Mouse (Mus musculus) embryonic facial prominence, embryonic 10.5 days (tissue): ENCODE data around the gene Cpa1. TPM values are rescaled to one million over a fixed set of nuclear protein-coding genes. Genes with fewer than 3 reads are reported as not detected.

Experiments used
- DNase-seq: peaks from one replicate; pipeline ENCODE4 v3.0.0-alpha.2; 2017; ENCODE audit warnings: low spot score
- H3K27ac ChIP-seq: fragments of 300-500 bp; sonication (generic); replicated peaks from 2 replicates; pipeline ENCODE4 v1.5.1; 2016; ENCODE audit warnings: mild to moderate bottlenecking
- H3K27me3 ChIP-seq: fragments of 300-500 bp; sonication (generic); replicated peaks from 2 replicates; pipeline ENCODE4 v1.6.1; 2016; ENCODE audit warnings: low read depth, mild to moderate bottlenecking; ENCODE audit not compliant: poor library complexity, severe bottlenecking
- H3K36me3 ChIP-seq: fragments of 300-500 bp; sonication (generic); replicated peaks from 2 replicates; pipeline ENCODE4 v1.6.1; 2016; ENCODE audit warnings: mild to moderate bottlenecking, moderate library complexity
- H3K4me1 ChIP-seq: fragments of 300-500 bp; sonication (generic); 2 replicates; pipeline ENCODE4 v1.6.1; 2016
- H3K4me3 ChIP-seq: fragments of 300-500 bp; sonication (generic); 2 replicates; pipeline ENCODE4 v1.5.1; 2016; ENCODE audit warnings: mild to moderate bottlenecking, moderate library complexity
- H3K9me3 ChIP-seq: fragments of 300-500 bp; sonication (generic); 2 replicates; pipeline ENCODE4 v1.6.1; 2016; ENCODE audit warnings: mild to moderate bottlenecking
- WGBS: fragments of 180-500 bp; shearing (Covaris S2); methylation state at CpG from one replicate; pipeline ENCODE4 v1.1.7; 2016; 5-methylcytosine and 5-hydroxymethylcytosine counted together
- polyA plus RNA-seq: library from polyadenylated mRNA; unstranded; fragments of >200 nt; fragmentation: Nextera tagmentation; extraction: Ambion mirVana; gene quantifications from 2 replicates; pipeline ENCODE4 v1.2.1, GENCODE M21; 2016

The Cpa1 gene
- polyA plus RNA-seq, 1 experiment from 2014 or later: 0.34 TPM

DNA sequence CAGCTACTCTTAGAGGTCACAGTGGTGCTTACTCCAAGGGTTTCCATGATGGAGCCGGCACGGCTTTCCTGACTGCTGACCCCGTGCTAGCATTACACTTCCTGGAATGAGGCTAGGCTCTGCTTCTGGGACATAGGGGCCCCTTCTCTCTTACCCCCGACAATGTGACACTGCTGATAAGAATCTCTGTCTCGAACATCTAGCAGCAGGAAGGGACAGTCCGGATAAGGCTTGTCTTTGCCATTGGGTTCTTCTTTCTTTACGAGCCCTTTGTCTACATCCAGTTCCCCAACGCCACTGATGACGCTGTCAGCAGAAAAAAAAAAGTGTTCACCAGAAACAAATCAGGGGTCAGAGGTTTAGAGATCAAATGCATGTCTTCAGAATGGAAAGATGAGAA is 19.6 kb downstream of the Cpa1 start:
- Histone ChIP-seq H3K9me3 (no peaks in the 10 kb centered on the region), H3K27ac (peak overlapping the region; percentile 73), H3K27me3 (0 out of 2 replicates have a peak, but pooled peaks cover 5% of the 10 kb centered on the region), H3K36me3 (peaks cover 26% of the 10 kb centered on the region), H3K4me3 (no peak overlapping the region), H3K4me1 (peaks cover 70% of the 10 kb centered on the region)
- WGBS: 67% methylated on average over 9 of the region's 9 CpGs
- no peak for DNase-seq

GRCm38 (mm10) chr6:30664776-30665175 is 25.8 kb downstream of the Cpa1 start:
- Histone ChIP-seq H3K9me3 (no peaks in the 10 kb centered on the region), H3K27ac (peak overlapping the region; percentile 83), H3K36me3 (peaks cover 6% of the 10 kb centered on the region; the same call in 1 of the 2 replicates), H3K4me1 (peaks cover 79% of the 10 kb centered on the region), H3K4me3 (no peak overlapping the region), H3K27me3 (no peaks in the 10 kb centered on the region; the same call in 1 of the 2 replicates)
- WGBS: 26% methylated on average over 6 of the region's 6 CpGs
- DNase-seq: no peak

- 27% methylated on average over 4 of the region's 4 CpGs for WGBS
- DNase-seq: no peak
These were observed 26.3 kb downstream of the Cpa1 start for GRCm38 (mm10) chr6:30665296-30665695.

GRCm38 (mm10) chr6:30666043-30666442 is 27.0 kb downstream of the Cpa1 start:
- no peaks in the 10 kb centered on the region; the same call in 1 of the 2 replicates for H3K27me3 ChIP-seq
- peaks cover 76% of the 10 kb centered on the region for H3K4me1 ChIP-seq
- H3K9me3 ChIP-seq: no peaks in the 10 kb centered on the region
- H3K27ac ChIP-seq: peak overlapping the region; percentile 83
- H3K4me3 ChIP-seq: no peak overlapping the region
- DNase-seq: no peak
- no peaks in the 10 kb centered on the region for H3K36me3 ChIP-seq
- 23% methylated on average over 6 of the region's 6 CpGs for WGBS

More at GRCm38 (mm10) chr6:30665296-30665695, 26.3 kb downstream of the Cpa1 start:
- Histone ChIP-seq H3K4me1 (peaks cover 80% of the 10 kb centered on the region), H3K4me3 (no peak overlapping the region), H3K27ac (peak overlapping the region; percentile 83), H3K27me3 (no peaks in the 10 kb centered on the region; the same call in 1 of the 2 replicates), H3K9me3 (no peaks in the 10 kb centered on the region), H3K36me3 (peaks cover 3% of the 10 kb centered on the region; the same call in 1 of the 2 replicates)

DNA sequence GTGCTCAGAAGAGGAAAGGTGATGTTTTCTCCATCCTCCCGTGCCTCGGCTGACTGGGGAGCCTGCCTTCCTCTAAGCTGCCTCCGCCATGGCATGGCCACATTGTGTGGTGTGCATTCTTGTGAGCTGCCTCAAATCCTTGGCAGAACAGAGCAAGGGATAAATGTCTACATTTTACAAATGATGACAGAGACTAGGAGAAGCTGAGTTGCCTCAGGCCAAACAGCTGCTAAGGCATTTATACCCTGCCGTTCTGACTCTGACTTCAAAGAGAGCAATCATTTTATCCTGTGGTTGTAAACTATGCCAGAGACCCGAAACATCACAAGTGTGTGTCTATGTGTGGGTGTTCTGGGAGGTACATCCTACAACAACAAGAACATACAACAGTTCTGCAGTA is 28.6 kb downstream of the Cpa1 start:
- no peaks in the 10 kb centered on the region; the same call in 1 of the 2 replicates for H3K27me3 ChIP-seq
- no peak overlapping the region for H3K4me3 ChIP-seq
- no peaks in the 10 kb centered on the region for H3K9me3 ChIP-seq
- WGBS: 36% methylated on average over 5 of the region's 5 CpGs
- DNase-seq: no peak
- H3K36me3 ChIP-seq: no peaks in the 10 kb centered on the region
- H3K27ac ChIP-seq: peak overlapping the region; percentile 83
- peaks cover 76% of the 10 kb centered on the region for H3K4me1 ChIP-seq

DNA sequence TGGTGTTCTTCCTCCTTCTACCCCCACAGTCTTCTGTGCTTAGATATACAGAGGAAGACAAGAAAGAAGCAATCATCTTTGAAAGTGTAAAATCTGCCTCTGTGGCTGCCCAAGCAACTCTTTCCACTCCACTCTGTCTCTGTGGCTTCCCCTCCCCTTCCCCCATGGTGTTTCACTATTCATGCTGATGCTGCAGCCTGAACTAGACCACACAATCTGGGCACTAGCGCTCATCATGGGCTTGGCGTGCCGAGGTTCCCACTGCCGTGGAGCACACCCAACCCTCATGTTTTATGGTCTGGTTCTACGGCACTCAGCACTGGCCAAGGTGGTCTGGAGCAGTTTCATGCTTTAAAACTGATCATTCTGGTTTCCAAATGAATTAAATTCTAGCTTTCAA is 32.7 kb downstream of the Cpa1 start:
- 85% methylated on average over 5 of the region's 5 CpGs for WGBS
- no peak for DNase-seq
- Histone ChIP-seq H3K27me3 (no peaks in the 10 kb centered on the region; the same call in 1 of the 2 replicates), H3K4me1 (peaks cover 89% of the 10 kb centered on the region), H3K9me3 (no peaks in the 10 kb centered on the region), H3K27ac (peak overlapping the region; percentile 93), H3K36me3 (no peaks in the 10 kb centered on the region), H3K4me3 (no peak overlapping the region)

- H3K36me3 ChIP-seq: 0 out of 2 replicates have a peak, but pooled peaks cover 3% of the 10 kb centered on the region
- H3K9me3 ChIP-seq: no peaks in the 10 kb centered on the region
- peaks cover 84% of the 10 kb centered on the region for H3K4me1 ChIP-seq
- H3K4me3 ChIP-seq: 0 out of 2 replicates have a peak overlapping the region, but pooled peaks have one; percentile 2
- no peak for DNase-seq
- 29% methylated on average over 14 of the region's 14 CpGs for WGBS
- peak overlapping the region; percentile 93 for H3K27ac ChIP-seq
- no peaks in the 10 kb centered on the region; the same call in 1 of the 2 replicates for H3K27me3 ChIP-seq
These were observed 34.9 kb downstream of the Cpa1 start for GRCm38 (mm10) chr6:30673764-30674561.

DNA sequence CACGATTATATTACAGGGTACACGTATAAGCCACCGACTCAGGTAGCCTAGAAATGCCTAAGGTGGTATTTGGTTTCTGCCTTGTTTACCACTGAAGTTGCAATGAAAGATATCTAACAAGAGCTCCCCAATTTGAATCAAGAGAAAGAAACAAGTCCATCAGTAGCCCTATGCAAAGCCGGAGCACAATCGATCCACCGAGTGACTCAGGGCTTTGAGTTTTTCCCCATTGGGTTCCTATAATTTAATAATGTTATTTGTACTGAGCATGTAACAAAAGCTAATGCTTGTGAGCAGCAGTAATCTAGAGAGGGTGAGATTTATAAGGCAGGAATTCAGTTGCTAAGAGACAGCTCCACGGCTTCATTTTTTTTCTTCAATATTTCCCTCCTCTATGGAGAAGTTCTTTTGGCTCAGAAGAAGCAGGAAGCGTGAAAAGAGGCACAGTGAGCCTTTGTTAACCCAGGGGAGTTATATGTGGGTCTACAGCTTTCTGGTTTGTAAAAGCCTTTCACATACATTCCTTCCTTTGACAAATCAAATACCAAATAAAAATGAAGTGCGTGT is 35.8 kb downstream of the Cpa1 start:
- 54% methylated on average over 9 of the region's 9 CpGs for WGBS
- H3K9me3 ChIP-seq: no peaks in the 10 kb centered on the region
- H3K27ac ChIP-seq: peak overlapping the region; percentile 93
- no peak for DNase-seq
- H3K36me3 ChIP-seq: 0 out of 2 replicates have a peak, but pooled peaks cover 3% of the 10 kb centered on the region
- no peak overlapping the region for H3K4me3 ChIP-seq
- H3K27me3 ChIP-seq: no peaks in the 10 kb centered on the region
- peaks cover 83% of the 10 kb centered on the region for H3K4me1 ChIP-seq

DNA sequence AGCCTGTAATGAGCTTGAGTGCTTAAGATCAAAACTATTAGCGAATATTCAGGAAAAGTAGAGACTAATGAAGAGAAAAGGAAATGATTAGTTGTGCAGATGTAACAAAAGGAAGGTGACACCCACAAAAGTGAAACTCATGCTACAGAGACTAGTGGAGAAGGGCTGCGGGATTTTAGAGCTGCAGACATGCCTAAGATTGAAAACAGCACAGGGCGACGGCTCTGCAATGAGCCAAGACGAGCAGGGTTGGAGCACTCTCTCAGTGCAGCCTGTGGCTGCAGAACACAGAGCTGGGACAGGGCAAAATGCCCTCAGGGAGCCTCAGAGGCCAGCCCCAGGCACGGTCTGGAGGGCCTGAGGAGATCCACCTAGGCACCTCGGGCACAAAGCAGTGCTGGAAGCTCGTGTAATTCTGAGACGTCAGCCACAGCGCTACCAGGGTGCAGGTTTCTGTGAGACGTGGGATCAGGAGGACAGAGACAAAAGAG is 36.3 kb downstream of the Cpa1 start:
- peaks cover 84% of the 10 kb centered on the region for H3K4me1 ChIP-seq
- H3K27me3 ChIP-seq: no peaks in the 10 kb centered on the region
- 16% methylated on average over 11 of the region's 11 CpGs for WGBS
- H3K4me3 ChIP-seq: peak overlapping the region; percentile 30; the same call in 1 of the 2 replicates
- DNase-seq: peak; percentile 51
- 0 out of 2 replicates have a peak, but pooled peaks cover 3% of the 10 kb centered on the region for H3K36me3 ChIP-seq
- no peaks in the 10 kb centered on the region for H3K9me3 ChIP-seq
- peak overlapping the region; percentile 93 for H3K27ac ChIP-seq

- no peaks in the 10 kb centered on the region for H3K27me3 ChIP-seq
- H3K4me3 ChIP-seq: no peak overlapping the region
- 0 out of 2 replicates have a peak, but pooled peaks cover 3% of the 10 kb centered on the region for H3K36me3 ChIP-seq
- 82% methylated on average over 6 of the region's 6 CpGs for WGBS
- peaks cover 84% of the 10 kb centered on the region for H3K4me1 ChIP-seq
- DNase-seq: no peak
- H3K27ac ChIP-seq: 0 out of 2 replicates have a peak overlapping the region, but pooled peaks have one; percentile 93
- H3K9me3 ChIP-seq: no peaks in the 10 kb centered on the region
These were observed 37.5 kb downstream of the Cpa1 start for GRCm38 (mm10) chr6:30676506-30676905.

GRCm38 (mm10) chr6:30677591-30677990 is 38.6 kb downstream of the Cpa1 start:
- H3K9me3 ChIP-seq: no peaks in the 10 kb centered on the region
- H3K27ac ChIP-seq: 0 out of 2 replicates have a peak overlapping the region, but pooled peaks have one; percentile 37
- peaks cover 84% of the 10 kb centered on the region for H3K4me1 ChIP-seq
- 75% methylated on average over 9 of the region's 9 CpGs for WGBS
- no peak overlapping the region for H3K4me3 ChIP-seq
- 0 out of 2 replicates have a peak, but pooled peaks cover 3% of the 10 kb centered on the region for H3K36me3 ChIP-seq
- no peaks in the 10 kb centered on the region for H3K27me3 ChIP-seq
- no peak for DNase-seq

DNA sequence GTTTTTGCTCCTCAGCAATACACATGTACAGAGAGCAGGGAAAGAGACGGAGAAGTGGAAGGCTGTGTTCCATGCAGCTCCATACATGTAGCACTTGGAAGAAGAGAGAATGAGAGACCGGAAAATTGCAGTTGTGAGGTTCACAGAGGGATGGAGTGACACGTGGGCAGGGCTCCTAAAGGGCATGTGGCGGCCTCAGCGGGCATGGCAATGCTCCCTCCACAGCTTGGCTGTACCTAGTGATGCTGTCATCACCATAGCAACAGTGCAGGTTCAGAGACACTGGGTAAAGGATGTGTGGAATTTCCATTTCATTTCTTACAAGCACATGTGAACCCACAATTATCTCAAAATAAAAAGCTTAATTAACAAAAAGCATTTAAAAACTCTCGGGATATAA is 39.5 kb downstream of the Cpa1 start:
- Histone ChIP-seq H3K27me3 (no peaks in the 10 kb centered on the region), H3K36me3 (0 out of 2 replicates have a peak, but pooled peaks cover 3% of the 10 kb centered on the region), H3K27ac (peak overlapping the region; percentile 71), H3K9me3 (no peaks in the 10 kb centered on the region), H3K4me3 (no peak overlapping the region), H3K4me1 (peaks cover 84% of the 10 kb centered on the region)
- DNase-seq: no peak
- WGBS: 75% methylated on average over 6 of the region's 6 CpGs
